Mouse (Mus musculus): ENCODE results near the gene 2210407C18Rik.

2210407C18Rik gene

DNA sequence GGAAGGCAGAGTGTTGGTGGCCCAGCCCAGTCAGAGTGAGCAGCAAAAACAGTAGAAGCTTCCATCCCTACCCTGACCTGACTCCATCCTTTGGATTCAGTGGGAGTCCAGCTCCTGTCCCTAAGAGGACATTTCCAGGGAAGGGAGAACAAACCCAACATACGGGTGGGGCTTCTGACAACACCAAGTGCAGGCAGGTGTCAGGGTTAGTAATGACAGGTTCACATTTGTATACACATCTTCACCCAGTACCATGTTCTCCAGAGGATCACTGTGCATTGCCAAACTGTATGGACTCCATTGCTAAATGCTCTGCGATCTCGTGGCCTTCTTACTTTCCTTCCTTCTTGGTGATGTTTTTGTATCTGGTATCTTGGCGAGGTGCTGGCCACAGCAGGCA lies at the start of gene 2210407C18Rik:
TSS of gene 2210407C18Rik (minus strand) at position 101 of the 400 bp plus-strand sequence.
- DNase-seq (ENCODE audit: low spot score) = no peak

GRCm38 (mm10) chr11:58658596-58658995 lies 42.7 kb upstream of the 2210407C18Rik start, which contains the start of gene Olfr322:
Olfr322 (plus strand) TSS chr11:58658782.
- DNase-seq (ENCODE audit: low spot score) = no peak

GRCm38 (mm10) chr11:58655151-58655550 lies 39.3 kb upstream of the 2210407C18Rik start:
- no peak for DNase-seq (ENCODE audit: low spot score)

DNA sequence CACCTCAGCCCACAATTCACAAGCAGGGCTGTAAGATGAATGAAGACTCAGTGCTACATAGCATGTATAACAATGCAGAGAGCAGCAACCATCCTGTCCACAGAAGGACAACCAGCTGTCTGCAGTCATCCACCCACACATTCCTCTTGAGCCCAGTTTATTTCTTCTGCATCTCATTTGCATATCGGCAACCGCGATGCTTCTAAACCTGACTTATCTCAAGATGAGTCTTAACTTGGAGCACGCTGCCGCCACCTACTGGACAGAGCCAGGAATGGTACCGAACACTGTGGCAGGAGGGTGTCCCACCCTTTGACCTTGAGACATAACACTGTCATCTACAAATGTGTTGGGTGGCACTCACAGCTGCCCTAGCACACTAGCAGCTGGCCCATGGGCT lies 27.5 kb upstream of the 2210407C18Rik start:
- peak; percentile 27 for DNase-seq (ENCODE audit: low spot score)

GRCm38 (mm10) chr11:58641638-58642358 lies 25.9 kb upstream of the 2210407C18Rik start:
- no peak for DNase-seq (ENCODE audit: low spot score)

- DNase-seq (ENCODE audit: low spot score) = no peak
These were observed 25.2 kb upstream of the 2210407C18Rik start for GRCm38 (mm10) chr11:58641057-58641456.

DNA sequence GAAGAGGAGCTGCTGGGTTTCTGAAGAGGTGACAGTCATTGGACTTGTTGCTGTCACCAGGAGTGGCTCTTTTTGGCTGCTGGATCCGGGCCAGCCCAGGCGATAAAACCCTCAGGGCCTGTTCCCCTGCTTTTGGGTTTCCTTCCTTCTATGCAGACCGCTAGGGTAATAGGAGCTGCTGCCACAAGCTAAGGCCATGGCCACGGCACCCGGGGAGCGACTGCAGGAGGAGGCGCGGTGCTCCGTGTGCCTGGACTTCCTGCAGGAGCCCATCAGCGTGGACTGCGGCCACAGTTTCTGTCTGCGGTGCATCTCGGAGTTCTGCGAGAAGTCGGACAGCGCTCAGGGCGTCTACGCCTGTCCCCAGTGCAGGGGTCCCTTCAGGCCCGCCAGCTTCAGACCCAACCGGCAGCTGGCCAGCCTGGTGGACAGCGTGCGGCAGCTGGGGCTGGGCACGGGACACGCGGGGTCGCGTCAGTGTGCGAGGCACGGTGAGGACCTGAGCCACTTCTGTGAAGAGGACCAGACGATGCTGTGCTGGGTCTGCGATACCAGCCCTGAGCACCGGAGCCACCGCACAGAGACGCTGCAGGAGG lies 24.5 kb upstream of the 2210407C18Rik start, which contains the start of gene Trim58:
TSS of gene Trim58 (plus strand) at position 194 of the 596 bp plus-strand sequence.
- no peak for DNase-seq (ENCODE audit: low spot score)

GRCm38 (mm10) chr11:58638176-58638701 lies 22.4 kb upstream of the 2210407C18Rik start:
- DNase-seq (ENCODE audit: low spot score) = no peak

DNA sequence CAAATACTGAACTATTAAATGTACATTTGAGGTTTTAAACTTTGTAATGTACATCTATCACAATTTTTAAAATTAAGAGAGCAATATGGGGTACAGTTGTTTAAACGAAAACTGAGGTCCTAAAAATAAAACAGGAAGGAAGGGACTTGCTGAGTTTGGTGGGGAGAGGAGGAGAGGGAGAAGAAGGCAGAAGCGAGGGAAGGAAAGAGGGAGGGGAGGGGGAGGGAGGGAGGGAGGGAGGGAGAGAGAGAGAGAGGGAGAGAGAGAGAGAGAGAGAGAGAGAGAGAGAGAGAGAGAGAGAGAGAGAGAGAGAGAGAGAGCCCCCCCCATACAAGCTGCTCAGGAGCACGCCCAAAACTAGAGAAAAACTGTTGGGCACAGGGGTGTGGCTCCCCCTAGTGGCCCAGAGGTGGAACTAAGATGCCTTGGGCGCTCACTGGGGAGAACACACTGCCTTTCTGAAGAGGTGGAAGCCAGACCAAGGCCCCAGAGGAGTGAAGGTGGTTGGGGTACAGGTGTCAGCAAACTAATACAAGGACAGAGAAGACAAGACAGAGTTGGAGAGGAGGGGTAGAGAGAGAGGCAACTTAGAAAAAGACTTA lies 20.6 kb upstream of the 2210407C18Rik start:
- DNase-seq (ENCODE audit: low spot score) = peak; percentile 41

DNA sequence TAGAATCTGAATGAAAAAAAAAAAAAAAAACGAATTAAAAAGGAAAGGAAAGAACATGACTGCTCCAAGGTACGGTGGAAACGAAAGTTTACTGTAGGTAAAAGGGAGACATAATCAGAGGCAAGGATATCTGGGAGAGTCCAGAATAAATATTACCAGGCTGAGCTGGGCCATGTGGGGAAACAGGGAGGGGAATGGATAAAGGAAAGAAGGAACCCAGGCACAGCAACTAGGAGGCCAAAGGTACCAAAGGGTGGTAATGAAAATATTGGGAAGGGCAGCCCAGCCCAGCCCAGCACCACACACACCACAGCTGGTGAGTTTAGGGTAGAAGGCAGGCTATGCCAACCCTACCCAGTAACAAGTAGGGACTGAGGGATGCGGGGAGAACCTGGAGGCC lies 19.0 kb upstream of the 2210407C18Rik start:
- no peak for DNase-seq (ENCODE audit: low spot score)

- no peak for DNase-seq (ENCODE audit: low spot score)
These were observed 14.5 kb upstream of the 2210407C18Rik start, which contains the start of gene Olfr323 for GRCm38 (mm10) chr11:58630401-58630800. Olfr323 (minus strand) TSS chr11:58630501.

DNA sequence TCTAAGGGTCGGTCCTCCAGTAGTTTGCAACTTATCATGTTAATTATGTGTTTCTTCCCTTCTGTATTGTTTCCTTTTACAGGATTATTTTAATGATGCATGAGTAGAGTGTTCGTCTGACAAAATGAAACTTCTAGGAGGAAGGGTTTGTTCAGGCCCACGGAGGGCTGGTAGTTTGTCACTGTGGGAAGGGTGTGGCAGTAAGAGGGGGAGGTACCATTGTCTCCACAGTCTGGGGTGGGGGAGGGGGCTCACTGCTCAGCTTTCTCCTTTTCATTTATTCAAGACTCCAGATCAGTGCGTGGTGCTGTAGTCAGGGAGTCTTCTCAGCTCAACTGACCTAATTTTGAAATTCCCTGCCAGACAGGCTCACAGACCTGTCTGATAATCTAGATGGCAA lies 10.3 kb upstream of the 2210407C18Rik start:
- no peak for DNase-seq (ENCODE audit: low spot score)

- DNase-seq (ENCODE audit: low spot score) = peak; percentile 16
These were observed 2.9 kb upstream of the 2210407C18Rik start for GRCm38 (mm10) chr11:58618793-58619192.

DNA sequence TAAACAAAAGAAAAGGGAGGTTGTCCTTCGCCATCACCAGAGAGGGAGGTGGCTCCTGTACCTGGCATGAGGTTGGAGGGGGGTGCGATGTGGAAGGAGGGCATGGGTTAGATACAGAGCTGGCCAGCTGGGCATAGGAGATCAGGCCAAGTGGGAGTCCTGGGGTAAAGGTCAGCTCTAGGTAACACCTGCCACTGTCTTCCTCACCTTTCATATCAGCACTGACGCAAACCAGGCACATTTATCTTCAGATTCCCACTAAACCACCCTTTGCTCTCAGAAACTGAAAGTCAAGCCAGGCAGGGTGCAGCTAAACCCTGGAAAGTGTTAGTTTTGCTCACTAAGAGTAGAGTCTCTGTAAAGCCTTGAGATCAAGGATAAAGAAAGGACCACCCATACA lies 2.5 kb upstream of the 2210407C18Rik start:
- DNase-seq (ENCODE audit: low spot score) = no peak

GRCm38 (mm10) chr11:58614526-58614925 lies 1.3 kb downstream of the 2210407C18Rik start:
- DNase-seq (ENCODE audit: low spot score) = no peak

GRCm38 (mm10) chr11:58613359-58613758 lies 2.5 kb downstream of the 2210407C18Rik start:
- no peak for DNase-seq (ENCODE audit: low spot score)

- no peak for DNase-seq (ENCODE audit: low spot score)
These were observed 8.8 kb downstream of the 2210407C18Rik start for GRCm38 (mm10) chr11:58607030-58607429.

- no peak for DNase-seq (ENCODE audit: low spot score)
These were observed 9.5 kb downstream of the 2210407C18Rik start for GRCm38 (mm10) chr11:58606177-58606919.

DNA sequence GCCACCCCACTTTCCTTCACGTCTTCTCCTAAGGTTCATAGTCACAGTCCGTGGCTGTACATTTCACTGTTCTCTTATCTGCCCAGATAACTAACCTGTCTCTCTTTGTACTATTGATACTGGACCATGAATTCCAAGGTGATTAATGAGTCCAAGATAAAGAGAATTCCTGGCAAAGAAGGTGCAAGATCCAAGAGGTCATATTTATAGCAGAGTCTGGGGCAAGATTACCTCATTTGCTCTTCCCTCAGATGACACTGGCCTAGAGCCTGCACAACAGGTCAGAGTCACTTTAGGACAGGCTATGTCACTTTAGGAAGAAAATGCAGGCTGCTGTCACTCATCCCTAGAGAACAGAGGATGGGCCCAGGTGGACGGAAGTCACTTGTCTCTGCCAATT lies 10.6 kb downstream of the 2210407C18Rik start:
- DNase-seq (ENCODE audit: low spot score) = no peak

- DNase-seq (ENCODE audit: low spot score) = no peak
These were observed 11.2 kb downstream of the 2210407C18Rik start for GRCm38 (mm10) chr11:58604688-58605087.

DNA sequence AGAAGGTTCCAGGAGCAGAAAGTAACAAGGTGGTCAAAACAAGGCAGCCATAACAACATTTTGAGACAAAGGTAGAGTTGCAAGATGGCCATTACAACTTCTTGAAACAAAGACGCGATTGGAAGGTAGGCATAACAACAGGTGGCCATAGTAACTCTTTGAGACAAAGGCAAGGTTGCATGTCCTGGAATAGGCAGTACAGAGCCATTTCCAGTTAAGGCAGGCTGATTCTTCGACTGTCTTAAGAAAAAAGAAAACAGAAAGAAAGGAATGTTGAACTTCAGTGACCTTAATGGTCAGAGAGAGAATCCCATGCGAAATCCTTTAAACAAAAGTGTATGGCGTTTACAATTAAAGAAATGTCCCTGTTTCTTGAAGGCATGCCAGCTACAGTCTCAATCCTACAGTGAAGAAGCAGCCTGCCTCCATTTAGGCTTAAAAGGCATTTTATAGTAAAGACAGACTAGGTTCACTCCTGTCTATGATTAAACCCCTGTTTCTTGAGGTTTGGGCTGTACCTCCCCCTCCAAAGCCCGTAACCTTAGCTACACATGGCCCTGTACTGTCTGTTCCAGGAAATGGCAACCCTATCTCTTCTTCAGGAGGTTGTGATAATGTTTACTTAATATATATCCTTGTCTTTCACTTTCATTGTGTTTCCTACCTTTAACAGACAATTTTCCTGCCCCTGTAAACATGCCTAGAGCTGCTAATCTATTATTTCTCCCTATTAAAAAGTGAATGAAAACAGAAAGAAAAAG lies 12.9 kb downstream of the 2210407C18Rik start:
- no peak for DNase-seq (ENCODE audit: low spot score)

Data from layer of hippocampus, adult 11-12 months (tissue).